Mouse (Mus musculus): ENCODE results near the gene Tspan18.

DNA sequence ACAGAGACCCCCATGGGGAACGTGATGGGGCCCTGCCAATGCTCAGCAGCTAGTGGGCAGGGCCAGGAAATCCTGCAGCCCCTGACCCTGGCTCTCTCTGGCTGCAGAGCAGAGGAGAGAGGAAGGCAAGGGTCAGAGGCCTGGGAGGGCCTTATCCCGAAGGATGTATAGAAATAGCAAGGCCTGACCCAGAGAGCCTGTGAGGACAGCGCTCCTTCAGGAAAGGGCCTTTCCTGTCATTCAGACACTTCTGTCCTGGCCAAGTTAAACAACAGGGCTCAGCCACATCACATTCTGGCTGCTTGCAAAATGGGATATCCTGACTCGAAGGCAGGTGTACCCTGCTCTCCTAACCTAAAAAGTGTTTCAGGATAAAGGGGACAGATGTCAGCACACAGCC, 66.5 kb downstream of the Tspan18 start:
- TF ChIP-seq CTCF (conservative IDR thresholded peaks at IDR 0.05; ENCODE audit: low read length) (no peak), NANOG (IDR thresholded peaks at IDR 0.05; ENCODE audit: borderline replicate concordance, low read length) (no peak), POU5F1 (IDR thresholded peaks at IDR 0.05; ENCODE audit: borderline replicate concordance, low read length) (no peak)
